Mouse (Mus musculus): Measurements from ENCODE around the gene Pde6b. TPM values are rescaled to one million over a fixed set of nuclear protein-coding genes. Genes with fewer than 3 reads are reported as not detected.

The Pde6b gene
- polyA plus RNA-seq, 1 experiment from 2014 or later, result not detected

DNA sequence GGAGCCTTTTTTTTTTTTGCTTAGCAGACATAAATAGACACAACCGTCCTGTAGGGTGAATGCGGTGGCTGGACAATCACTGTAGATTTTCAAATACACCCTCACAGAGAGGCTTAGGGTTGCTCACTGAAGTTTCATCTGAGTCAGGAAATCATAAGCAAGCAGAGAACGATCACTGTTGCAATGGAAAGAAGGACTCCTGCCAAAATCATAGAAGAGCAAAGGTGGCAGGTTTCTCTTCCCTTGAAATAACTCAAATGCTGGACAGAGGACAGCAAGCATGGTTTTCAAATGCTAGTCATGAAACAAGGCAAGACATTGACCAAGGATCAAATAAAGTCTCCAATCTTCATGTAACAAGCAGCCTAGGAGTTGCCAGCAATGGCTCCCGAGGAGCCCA is 9.8 kb upstream of the Pde6b start:
- no peak for ATAC-seq
- no peak overlapping the region for H3K4me2 ChIP-seq (replicated peaks; ENCODE audit: low read depth, low read length)
- 79% methylated on average over 4 of the region's 4 CpGs for WGBS

DNA sequence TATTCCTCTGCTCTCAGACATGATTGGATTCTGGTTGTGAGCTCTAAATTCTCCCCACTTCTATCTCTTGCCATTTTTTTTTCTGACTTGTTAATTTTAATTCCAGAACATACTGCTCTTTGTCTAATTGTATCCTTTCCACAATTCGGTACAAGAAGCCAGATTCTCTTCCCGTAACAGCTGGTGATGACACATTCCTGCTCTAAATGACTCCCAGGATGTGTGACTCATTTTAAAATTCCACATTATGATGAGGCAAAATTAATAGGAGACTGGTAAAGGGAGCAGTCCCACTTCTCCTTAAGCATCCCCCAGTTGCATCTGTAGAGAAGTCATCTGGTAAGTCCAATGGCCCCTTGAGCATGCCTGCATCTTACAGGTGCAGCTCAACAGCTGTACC is 2.6 kb upstream of the Pde6b start:
- DNase-seq (ENCODE audit: low spot score) (no peak), ATAC-seq (no peak)
- no peak overlapping the region for H3K4me3 ChIP-seq (ENCODE audit: low read depth, low read length)
- no peak overlapping the region for H3K4me2 ChIP-seq (replicated peaks; ENCODE audit: low read depth, low read length)
- H3K36me3 ChIP-seq (ENCODE audit: insufficient read depth, low read length), result no peaks in the 10 kb centered on the region
- H3K9ac ChIP-seq (replicated peaks; ENCODE audit: low read depth), result no peak overlapping the region
- H3K27me3 ChIP-seq (replicated peaks; ENCODE audit: insufficient read depth, low read length), result no peaks in the 10 kb centered on the region
- H3K9me3 ChIP-seq (ENCODE audit: low read length), result no peaks in the 10 kb centered on the region
- WGBS, result 78% methylated on average over 2 of the region's 2 CpGs
- no peaks in the 10 kb centered on the region for H3K4me1 ChIP-seq (ENCODE audit: insufficient read depth, low read depth, low read length)
- no peak overlapping the region for H3K27ac ChIP-seq (ENCODE audit: low read length)
- TF ChIP-seq CTCF (IDR thresholded peaks at IDR 0.05), result no peak
- TF ChIP-seq EP300 (IDR thresholded peaks at IDR 0.05), result no peak

More for the DNA sequence above, 9.8 kb upstream of the Pde6b start:
- H3K27ac ChIP-seq (ENCODE audit: low read length), result no peak overlapping the region
- H3K4me1 ChIP-seq (ENCODE audit: insufficient read depth, low read depth, low read length), result no peaks in the 10 kb centered on the region
- no peak for TF ChIP-seq CTCF (IDR thresholded peaks at IDR 0.05)
- no peak for TF ChIP-seq EP300 (IDR thresholded peaks at IDR 0.05)
- H3K4me3 ChIP-seq (ENCODE audit: low read depth, low read length), result no peak overlapping the region
- no peaks in the 10 kb centered on the region for H3K27me3 ChIP-seq (replicated peaks; ENCODE audit: insufficient read depth, low read length)
- no peak overlapping the region for H3K9ac ChIP-seq (replicated peaks; ENCODE audit: low read depth)
- DNase-seq (ENCODE audit: low spot score), result no peak
- H3K9me3 ChIP-seq (ENCODE audit: low read length), result no peaks in the 10 kb centered on the region
- no peaks in the 10 kb centered on the region for H3K36me3 ChIP-seq (ENCODE audit: insufficient read depth, low read length)

DNA sequence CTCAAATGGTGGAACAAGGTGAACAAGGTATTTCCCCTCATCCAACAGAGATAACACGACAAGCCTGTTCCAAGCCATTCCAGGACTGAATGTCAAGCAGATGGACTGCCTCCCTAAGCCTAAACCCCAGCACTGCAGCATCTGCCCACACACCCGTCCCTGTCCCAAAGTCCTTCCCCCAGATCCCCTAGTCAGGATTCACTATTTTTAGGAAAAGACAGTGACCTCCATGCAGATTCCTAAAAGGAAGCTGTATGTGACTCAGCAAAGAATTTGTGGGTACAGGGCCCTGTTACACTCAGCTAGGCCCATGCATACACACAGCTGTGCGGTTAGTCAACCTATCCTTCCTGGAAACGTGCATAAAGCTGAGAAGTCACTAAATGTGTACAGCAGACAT is 1.7 kb upstream of the Pde6b start:
- H3K9me3 ChIP-seq (ENCODE audit: low read length), result no peaks in the 10 kb centered on the region
- DNase-seq (ENCODE audit: low spot score) (no peak), ATAC-seq (no peak)
- no peak overlapping the region for H3K27ac ChIP-seq (ENCODE audit: low read length)
- no peak overlapping the region for H3K4me2 ChIP-seq (replicated peaks; ENCODE audit: low read depth, low read length)
- TF ChIP-seq EP300 (IDR thresholded peaks at IDR 0.05) (no peak), CTCF (IDR thresholded peaks at IDR 0.05) (no peak)
- no peaks in the 10 kb centered on the region for H3K36me3 ChIP-seq (ENCODE audit: insufficient read depth, low read length)
- WGBS, result 57% methylated on average over 4 of the region's 4 CpGs
- H3K9ac ChIP-seq (replicated peaks; ENCODE audit: low read depth), result no peak overlapping the region
- H3K4me1 ChIP-seq (ENCODE audit: insufficient read depth, low read depth, low read length), result no peaks in the 10 kb centered on the region
- no peaks in the 10 kb centered on the region for H3K27me3 ChIP-seq (replicated peaks; ENCODE audit: insufficient read depth, low read length)
- H3K4me3 ChIP-seq (ENCODE audit: low read depth, low read length), result no peak overlapping the region

DNA sequence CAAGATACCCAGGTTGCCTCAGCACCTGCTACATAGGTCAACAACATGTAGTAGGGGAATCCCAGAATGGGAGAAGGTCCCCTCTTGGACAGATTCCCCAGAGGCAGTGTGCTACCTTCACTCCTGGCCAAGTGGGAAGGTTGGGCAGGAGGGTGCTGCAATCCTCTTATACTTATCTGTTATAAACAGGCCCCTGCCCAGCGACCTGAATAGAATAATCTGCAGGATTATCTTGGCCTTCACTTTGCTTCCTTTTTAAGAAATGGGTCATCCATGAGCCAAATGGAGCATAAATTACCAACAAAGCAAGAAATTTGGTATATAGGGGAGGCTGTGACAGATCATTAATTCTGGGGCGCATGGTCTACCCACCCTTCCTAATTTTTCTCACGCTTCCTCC is 1.6 kb downstream of the Pde6b start:
- ATAC-seq (no peak), DNase-seq (ENCODE audit: low spot score) (no peak)
- TF ChIP-seq CTCF (IDR thresholded peaks at IDR 0.05) (no peak), EP300 (IDR thresholded peaks at IDR 0.05) (no peak)
- H3K4me2 ChIP-seq (replicated peaks; ENCODE audit: low read depth, low read length), result no peak overlapping the region
- H3K27me3 ChIP-seq (replicated peaks; ENCODE audit: insufficient read depth, low read length), result no peaks in the 10 kb centered on the region
- no peak overlapping the region for H3K27ac ChIP-seq (ENCODE audit: low read length)
- H3K9me3 ChIP-seq (ENCODE audit: low read length), result no peaks in the 10 kb centered on the region
- no peaks in the 10 kb centered on the region for H3K36me3 ChIP-seq (ENCODE audit: insufficient read depth, low read length)
- 62% methylated on average over 3 of the region's 3 CpGs for WGBS
- no peak overlapping the region for H3K9ac ChIP-seq (replicated peaks; ENCODE audit: low read depth)
- no peaks in the 10 kb centered on the region for H3K4me1 ChIP-seq (ENCODE audit: insufficient read depth, low read depth, low read length)
- H3K4me3 ChIP-seq (ENCODE audit: low read depth, low read length), result no peak overlapping the region

DNA sequence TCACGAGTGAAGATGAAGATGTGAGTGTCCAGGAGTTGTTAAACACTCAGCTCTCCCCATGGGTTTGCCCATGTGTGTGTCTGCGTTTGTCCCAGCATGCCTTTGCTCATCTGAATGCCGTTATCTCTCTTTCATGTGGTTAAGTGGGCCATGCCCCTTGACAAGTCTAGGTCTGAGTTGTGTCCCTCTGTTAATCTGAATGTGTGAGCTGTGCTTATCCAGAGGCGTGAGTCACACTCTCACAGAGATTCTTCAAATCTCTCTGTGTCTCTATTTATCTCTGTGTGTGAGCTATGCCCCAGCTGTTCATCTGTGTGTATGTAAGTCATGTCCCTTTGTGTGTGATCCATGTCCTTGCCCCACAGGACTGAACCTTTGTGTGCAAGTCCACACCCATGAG is 15.3 kb downstream of the Pde6b start:
- Histone ChIP-seq H3K27me3 (replicated peaks; ENCODE audit: insufficient read depth, low read length) (no peaks in the 10 kb centered on the region), H3K4me3 (ENCODE audit: low read depth, low read length) (no peak overlapping the region), H3K4me1 (ENCODE audit: insufficient read depth, low read depth, low read length) (no peaks in the 10 kb centered on the region), H3K4me2 (replicated peaks; ENCODE audit: low read depth, low read length) (no peak overlapping the region), H3K27ac (ENCODE audit: low read length) (no peak overlapping the region), H3K9ac (replicated peaks; ENCODE audit: low read depth) (no peak overlapping the region), H3K36me3 (ENCODE audit: insufficient read depth, low read length) (no peaks in the 10 kb centered on the region), H3K9me3 (ENCODE audit: low read length) (no peaks in the 10 kb centered on the region)
- ATAC-seq (no peak), DNase-seq (ENCODE audit: low spot score) (no peak)
- TF ChIP-seq EP300 (IDR thresholded peaks at IDR 0.05) (no peak), CTCF (IDR thresholded peaks at IDR 0.05) (no peak)
- WGBS, result 57% methylated on average over 4 of the region's 4 CpGs

DNA sequence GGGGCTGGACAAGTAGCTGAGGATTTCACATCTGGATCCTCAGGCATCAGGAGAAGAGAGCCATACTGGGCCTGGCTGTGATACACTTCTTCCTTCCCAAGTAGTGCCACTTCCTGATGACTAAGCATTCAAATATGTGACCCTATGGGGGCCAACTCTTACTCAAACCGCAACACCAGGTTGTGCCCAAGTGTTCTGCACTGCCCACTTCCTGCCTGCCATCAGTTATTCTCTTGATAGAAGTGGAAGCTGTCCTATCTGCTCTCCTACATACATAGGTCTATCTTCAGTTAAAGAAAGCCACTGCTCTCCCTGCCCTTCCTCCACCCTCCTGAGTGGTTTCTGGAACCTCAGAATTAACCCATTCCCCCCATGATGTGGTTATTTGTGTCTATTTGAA is 17.3 kb downstream of the Pde6b start:
- no peaks in the 10 kb centered on the region for H3K27me3 ChIP-seq (replicated peaks; ENCODE audit: insufficient read depth, low read length)
- no peak overlapping the region for H3K4me3 ChIP-seq (ENCODE audit: low read depth, low read length)
- H3K9me3 ChIP-seq (ENCODE audit: low read length), result no peaks in the 10 kb centered on the region
- no peak overlapping the region for H3K9ac ChIP-seq (replicated peaks; ENCODE audit: low read depth)
- ATAC-seq (no peak), DNase-seq (ENCODE audit: low spot score) (no peak)
- H3K36me3 ChIP-seq (ENCODE audit: insufficient read depth, low read length), result no peaks in the 10 kb centered on the region
- TF ChIP-seq CTCF (IDR thresholded peaks at IDR 0.05), result no peak
- no peak for TF ChIP-seq EP300 (IDR thresholded peaks at IDR 0.05)
- H3K4me2 ChIP-seq (replicated peaks; ENCODE audit: low read depth, low read length), result no peak overlapping the region
- no peaks in the 10 kb centered on the region for H3K4me1 ChIP-seq (ENCODE audit: insufficient read depth, low read depth, low read length)
- H3K27ac ChIP-seq (ENCODE audit: low read length), result no peak overlapping the region
- 38% methylated on average over 1 of the region's 1 CpGs for WGBS

DNA sequence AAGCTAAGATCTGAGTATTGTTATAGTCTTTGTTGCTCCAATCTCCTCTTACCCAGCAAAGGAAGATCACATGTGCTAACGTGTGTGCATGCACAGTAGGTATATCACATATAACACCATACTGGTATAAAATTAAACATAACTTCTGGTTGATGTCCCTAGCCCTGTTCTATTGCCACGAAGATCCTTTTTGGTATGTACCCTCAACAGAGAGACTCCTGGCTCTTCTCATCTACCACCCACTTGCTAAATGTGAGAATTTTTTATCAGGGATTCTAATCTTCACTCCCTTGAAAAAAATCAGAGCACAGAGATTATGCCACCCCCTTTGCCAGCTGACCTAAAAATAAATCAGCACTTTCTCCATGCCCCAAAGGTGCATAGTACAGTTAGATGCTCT is 18.8 kb downstream of the Pde6b start:
- H3K4me3 ChIP-seq (ENCODE audit: low read depth, low read length), result no peak overlapping the region
- H3K4me1 ChIP-seq (ENCODE audit: insufficient read depth, low read depth, low read length), result no peaks in the 10 kb centered on the region
- 68% methylated on average over 2 of the region's 2 CpGs for WGBS

More for the DNA sequence above, 18.8 kb downstream of the Pde6b start:
- Histone ChIP-seq H3K9ac (replicated peaks; ENCODE audit: low read depth) (no peak overlapping the region), H3K36me3 (ENCODE audit: insufficient read depth, low read length) (no peaks in the 10 kb centered on the region), H3K9me3 (ENCODE audit: low read length) (no peaks in the 10 kb centered on the region), H3K27ac (ENCODE audit: low read length) (no peak overlapping the region), H3K27me3 (replicated peaks; ENCODE audit: insufficient read depth, low read length) (no peaks in the 10 kb centered on the region), H3K4me2 (replicated peaks; ENCODE audit: low read depth, low read length) (no peak overlapping the region)
- no peak for DNase-seq (ENCODE audit: low spot score)
- TF ChIP-seq CTCF (IDR thresholded peaks at IDR 0.05), result no peak
- TF ChIP-seq EP300 (IDR thresholded peaks at IDR 0.05), result no peak
- ATAC-seq, result no peak

Measured in lung, postnatal 0 days (tissue).